Mouse (Mus musculus): ENCODE measurements around the gene Uba6.

The Uba6 gene

DNA sequence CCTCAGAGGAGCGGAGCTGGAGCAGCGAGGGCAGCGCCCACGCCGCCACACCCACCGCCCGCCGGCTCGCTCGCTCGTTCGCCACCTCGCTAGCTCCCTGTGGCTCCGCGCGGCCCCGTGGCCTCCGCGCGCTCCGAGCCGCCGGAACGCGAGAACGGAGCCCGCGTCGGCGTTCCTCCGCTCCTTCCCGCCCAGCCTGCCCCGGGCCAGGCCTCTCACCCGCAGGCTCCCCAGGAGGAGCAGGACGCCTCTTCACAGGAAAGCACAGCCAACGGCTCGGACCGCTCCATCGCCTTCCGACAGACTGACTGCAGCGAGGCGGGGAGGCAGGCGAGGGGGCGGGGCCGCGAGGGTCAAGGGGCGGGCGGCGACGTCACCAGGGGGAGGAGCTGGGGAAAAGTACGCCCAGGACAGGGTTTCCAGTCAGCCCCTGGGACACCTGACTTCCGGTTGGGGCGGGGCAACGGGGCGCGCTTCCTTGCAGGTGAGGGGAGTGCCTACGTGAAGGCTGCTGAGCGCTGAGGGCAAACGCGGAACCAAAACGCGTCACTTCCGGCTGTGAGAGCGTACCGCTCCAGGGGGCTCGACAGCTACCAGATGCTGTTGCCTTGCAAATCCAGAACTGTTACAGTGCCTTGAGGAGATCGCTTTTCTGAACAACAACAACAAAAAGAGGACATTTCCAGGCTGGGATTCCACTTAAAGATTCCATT lies at the start of gene Uba6:
Uba6 (minus strand) TSS at position 355 of the 713 bp plus-strand sequence.
- peak; percentile 99 for DNase-seq (ENCODE audit: low spot score)

DNA sequence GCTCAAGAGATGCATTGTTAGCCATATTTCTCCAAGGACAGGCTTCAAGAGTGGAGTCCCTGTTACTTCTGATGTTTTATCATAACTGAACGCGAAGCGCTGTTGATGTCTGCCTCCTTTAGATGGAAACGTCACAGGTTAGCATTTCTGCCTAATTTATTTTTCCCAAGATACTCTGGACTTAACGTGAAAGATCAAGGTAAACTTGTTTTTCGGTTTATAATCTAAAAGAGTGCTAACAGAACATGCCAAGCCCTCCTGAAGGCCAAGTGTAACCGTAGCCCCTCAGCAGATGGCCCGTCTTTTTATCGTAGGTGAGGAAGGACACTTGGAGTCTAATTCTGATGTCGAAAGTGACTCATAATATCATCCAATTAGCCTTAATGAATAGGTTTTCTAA lies 25.2 kb upstream of the Uba6 start, which contains the start of gene Gnrhr:
Gnrhr (minus strand) TSS at position 101 of the 400 bp plus-strand sequence.
- no peak for DNase-seq (ENCODE audit: low spot score)

DNA sequence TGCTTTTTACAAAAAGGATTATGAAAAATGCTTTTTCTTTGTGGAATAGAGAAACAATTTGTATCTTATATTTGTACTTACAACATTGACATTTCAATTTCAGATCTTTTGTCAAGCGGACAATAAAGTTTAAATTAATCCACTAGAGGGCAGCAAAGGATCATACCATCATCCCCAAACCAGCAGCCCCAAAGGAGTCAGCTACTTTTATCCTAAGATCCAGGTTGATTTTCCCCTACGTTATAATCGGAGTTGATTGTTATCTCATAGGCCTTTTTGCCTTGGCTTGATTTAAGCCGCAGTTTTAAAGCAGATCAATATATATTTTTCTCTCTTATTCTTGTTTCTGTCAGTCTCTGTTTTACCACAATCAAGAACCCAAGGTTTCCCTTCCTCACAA lies 18.8 kb upstream of the Uba6 start:
- DNase-seq (ENCODE audit: low spot score), result peak; percentile 68

GRCm38 (mm10) chr5:86190770-86191169 lies 18.2 kb upstream of the Uba6 start:
- DNase-seq (ENCODE audit: low spot score), result peak; percentile 50

DNA sequence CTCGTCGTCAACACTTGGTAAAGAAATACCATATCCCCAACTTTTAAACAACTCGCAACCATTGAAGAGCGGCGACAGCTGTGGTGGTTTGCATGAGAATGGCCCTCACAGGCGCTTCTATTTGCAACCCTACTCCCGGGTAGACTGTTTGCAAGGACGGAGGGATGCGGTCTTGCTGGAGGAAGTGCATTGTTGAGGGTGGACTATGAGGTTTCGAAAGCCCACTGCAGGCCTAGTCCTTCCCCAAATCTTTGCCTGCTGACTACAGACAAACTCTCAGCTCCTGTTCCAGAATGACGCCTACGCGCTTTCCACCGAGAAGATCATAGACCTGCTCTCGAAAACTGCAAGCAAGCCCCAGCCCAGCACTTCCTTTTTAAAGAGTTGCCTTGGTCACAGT lies 17.7 kb upstream of the Uba6 start:
- DNase-seq (ENCODE audit: low spot score), result no peak

DNA sequence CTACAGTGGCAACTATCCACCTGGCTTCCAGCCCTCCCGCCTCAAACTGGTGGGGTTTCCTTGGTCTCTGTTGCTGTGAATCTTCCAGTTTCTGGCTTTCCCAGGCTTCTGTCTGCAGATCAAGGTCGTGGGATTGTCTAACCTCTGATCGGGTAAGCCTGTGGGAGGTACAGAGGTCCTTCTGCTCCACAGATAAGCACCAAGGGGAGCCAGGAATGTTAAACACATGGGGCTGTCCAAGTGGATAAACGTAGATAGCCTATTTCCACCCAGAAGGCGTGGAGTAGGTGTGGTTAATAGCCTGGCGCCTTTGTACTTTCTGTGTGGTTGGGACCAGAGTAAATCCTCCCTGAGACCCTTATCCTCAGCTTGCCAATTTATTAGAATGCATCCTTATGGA lies 14.8 kb upstream of the Uba6 start:
- no peak for DNase-seq (ENCODE audit: low spot score)

DNA sequence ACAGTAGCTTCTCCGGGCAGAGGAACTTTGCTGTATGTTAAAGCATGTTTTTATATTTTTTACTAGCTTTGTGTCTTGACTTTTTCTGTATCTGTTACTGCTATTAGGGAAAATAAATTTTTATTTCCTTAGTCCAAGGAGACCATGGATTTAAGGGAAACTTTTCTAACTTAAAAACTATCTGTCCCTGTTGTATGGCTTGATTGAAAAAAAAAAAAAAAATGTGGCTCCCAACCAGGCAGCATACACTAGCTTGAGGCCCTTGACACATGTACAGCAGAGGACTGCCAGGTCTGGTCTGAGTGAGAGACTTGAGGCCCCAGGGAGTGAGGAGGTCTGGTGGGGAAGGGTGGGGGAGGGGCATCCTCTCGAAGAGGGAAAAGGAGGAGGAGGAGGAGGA lies 1.2 kb upstream of the Uba6 start:
- DNase-seq (ENCODE audit: low spot score), result no peak

GRCm38 (mm10) chr5:86172088-86172448 lies 535 bp downstream of the Uba6 start:
- DNase-seq (ENCODE audit: low spot score), result no peak

- DNase-seq (ENCODE audit: low spot score), result no peak
Observed at GRCm38 (mm10) chr5:86129828-86130227, 42.8 kb downstream of the Uba6 start.

DNA sequence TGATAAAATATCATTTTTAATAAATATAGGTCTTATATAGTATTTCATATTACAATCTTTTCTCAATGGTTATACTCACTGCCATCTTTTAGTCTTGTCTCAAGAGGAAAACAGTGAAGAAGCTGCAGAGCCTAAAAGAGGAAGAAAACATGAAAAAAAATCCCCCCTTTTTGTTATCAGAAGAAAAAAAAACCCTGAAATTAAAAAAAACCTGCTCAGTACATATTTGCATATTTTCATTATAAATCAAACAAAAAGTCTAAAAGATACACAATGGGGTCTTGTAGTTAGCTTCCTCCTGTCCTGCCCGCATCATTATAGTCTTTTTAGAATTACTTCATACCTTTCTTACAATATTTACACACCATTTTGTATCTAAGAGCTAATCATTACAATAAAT lies 43.9 kb downstream of the Uba6 start:
- DNase-seq (ENCODE audit: low spot score), result no peak

GRCm38 (mm10) chr5:86118457-86119094 lies 54.0 kb downstream of the Uba6 start:
- DNase-seq (ENCODE audit: low spot score), result no peak

DNA sequence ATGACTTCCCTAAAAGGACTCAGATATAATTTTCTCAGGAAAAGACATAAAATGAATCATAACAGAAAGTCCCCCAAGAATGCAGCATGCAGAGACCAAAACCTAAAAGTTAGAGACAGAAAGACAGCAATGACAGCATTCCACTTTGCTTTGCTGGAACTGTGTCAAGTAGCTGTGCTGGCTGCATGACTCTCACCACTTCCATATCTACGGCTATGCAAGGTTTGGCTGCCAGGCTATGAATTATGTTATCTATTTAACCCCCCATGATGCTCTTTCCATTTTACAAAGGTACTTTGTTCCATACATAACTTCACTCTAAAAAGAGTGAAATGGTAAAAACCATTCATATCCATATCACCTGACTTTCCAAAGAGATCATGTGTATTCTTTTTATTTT lies 58.6 kb downstream of the Uba6 start:
- DNase-seq (ENCODE audit: low spot score), result no peak

- DNase-seq (ENCODE audit: low spot score), result no peak
Observed at GRCm38 (mm10) chr5:86113037-86113436, 59.6 kb downstream of the Uba6 start.

GRCm38 (mm10) chr5:86111074-86111473 lies 61.5 kb downstream of the Uba6 start:
- no peak for DNase-seq (ENCODE audit: low spot score)

DNA sequence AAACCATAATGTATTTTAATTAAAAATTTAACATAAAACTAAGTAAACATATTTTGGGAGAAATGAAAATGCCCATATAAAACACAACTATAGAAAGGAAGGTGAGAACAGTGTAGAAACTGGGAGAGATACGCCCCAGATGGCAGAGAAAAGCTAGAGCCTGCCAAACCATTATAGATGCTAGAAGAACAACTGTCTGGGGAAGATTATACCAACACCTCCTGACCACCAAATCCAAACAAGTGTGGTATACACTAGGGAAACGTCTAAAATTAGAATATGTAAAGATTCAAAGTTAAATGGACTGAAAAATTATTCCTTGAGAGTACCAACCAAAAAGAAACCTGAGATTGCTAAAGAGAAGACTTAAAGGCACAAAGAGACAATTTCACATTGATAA lies 66.0 kb downstream of the Uba6 start:
- no peak for DNase-seq (ENCODE audit: low spot score)

- DNase-seq (ENCODE audit: low spot score), result no peak
Observed at GRCm38 (mm10) chr5:86102176-86102575, 70.4 kb downstream of the Uba6 start.

DNA sequence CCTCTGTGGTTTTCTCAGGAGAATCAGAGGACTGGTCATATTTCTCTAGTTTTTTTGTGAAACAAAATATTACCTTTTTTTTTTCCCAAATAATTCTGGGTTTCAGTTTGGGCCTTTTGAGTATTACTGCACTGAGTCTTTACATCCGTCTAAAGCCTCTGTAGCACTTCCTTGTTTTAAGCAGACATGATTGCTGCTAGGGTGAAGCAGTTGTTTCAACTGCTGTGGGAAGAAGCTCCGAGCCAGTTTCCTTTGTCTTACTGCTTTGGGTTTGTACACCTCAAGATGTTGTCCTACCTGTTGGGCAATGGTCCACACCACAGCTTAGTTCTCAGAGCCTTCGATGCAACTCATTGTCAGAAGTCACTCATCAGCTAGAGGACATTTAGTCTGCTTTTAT lies 72.0 kb downstream of the Uba6 start:
- DNase-seq (ENCODE audit: low spot score), result no peak

DNA sequence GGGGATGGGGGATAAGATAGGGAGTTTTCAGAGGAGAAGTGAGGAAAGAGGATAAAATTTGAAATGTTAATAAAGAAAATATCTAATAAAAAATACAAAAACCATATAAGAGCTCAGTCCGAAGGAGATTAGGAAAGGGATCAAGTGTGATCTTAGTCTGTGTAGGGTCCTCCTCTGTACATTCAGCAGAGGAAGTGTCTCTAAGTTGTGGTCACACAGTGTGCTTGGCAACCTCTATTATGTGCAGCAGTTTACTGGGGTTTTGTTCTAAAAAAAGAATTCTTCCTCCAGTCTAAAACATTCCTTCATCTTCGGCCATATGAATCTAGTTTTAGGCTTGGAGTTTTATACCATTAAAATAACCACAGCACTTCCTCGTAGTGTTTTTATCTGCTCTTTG lies 73.6 kb downstream of the Uba6 start:
- DNase-seq (ENCODE audit: low spot score), result no peak

DNA sequence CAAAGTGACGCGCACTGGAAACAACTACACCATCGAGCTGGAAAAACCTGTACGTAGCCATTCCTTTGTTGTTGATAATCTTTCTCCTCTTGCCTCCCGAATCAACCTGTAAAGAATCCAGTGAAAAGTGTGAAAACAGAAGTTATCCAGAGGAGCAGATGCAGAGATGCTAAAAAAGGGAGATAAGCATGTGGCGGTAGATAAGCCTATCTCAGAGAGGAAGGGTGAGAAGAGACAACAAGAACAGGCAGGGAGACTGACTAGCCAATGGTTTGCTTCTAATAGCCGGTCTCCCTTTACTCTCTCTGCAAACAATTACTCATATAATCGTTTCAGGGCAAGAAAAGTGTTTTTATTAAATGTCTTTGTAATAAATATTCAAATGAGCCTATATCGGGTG lies 77.8 kb downstream of the Uba6 start:
- DNase-seq (ENCODE audit: low spot score), result no peak

DNA sequence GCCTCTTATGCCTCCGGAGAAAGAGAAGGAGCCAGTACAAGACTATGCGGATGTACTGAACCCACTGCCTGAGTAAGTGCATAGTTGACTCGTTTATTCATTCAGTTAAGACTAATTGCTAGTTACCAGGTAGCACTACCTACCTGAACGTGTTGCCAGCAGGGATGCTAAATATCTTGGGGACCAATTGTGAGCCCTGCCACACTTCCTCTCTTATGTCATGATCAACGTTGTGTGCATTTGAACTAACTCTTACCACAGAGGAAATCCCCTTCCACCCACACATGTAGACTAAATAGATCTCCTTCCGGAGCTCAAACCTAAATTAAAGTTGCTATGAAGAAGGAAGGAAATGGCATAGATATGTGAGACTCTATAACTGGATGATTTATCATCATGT lies 85.9 kb downstream of the Uba6 start:
- DNase-seq (ENCODE audit: low spot score), result no peak

DNA sequence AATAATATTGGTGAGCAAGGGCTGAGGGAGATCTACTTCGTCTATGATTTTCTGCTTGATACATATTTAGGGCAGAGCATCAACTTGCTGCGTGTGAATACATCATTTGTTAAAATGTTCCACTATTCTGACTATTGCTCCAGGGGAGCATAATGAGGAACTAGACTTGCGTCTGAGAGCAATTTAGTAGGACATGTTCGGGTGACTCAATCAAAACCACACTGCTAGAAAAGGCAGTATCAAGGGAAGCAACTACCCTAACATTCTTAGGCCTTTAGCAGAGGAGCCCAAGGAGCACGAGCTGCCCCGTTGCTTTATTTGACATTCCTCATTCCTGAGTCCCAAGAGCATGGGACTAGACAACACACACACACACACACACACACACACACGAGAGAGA lies 87.6 kb downstream of the Uba6 start:
- no peak for DNase-seq (ENCODE audit: low spot score)

- no peak for DNase-seq (ENCODE audit: low spot score)
Observed at GRCm38 (mm10) chr5:86083987-86084386, 88.6 kb downstream of the Uba6 start.

DNA sequence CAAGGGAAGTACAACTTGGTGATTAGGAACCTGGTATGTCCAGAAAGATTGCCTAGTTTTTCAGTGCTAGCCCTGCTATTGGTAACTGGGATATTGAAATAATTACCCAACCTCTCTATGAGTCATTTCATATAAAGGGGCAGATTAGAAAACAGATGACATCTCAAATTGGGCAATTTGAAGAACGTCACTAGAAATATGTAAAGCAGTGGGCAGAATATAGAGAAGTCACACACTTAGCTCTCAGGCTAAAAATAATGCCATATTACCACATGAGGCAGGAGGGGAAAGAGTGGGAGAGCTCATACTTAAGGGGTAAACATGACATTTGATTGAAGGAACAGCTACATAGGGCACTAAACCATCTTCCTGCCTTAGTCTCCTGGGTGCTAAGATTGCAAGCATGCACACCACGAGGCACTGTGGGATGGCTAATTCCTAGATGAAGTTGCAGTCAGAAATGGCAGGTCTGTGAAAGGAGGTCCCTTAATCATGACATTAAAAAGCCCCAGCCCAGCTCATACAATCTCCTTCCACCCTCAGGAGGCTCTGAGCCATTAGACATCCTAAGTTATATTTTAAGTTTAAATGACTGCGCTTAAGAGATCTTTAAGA lies 93.8 kb downstream of the Uba6 start:
- no peak for DNase-seq (ENCODE audit: low spot score)
